ENCODE assay signal across 8 mouse cellular contexts in the genomic region with DNA sequence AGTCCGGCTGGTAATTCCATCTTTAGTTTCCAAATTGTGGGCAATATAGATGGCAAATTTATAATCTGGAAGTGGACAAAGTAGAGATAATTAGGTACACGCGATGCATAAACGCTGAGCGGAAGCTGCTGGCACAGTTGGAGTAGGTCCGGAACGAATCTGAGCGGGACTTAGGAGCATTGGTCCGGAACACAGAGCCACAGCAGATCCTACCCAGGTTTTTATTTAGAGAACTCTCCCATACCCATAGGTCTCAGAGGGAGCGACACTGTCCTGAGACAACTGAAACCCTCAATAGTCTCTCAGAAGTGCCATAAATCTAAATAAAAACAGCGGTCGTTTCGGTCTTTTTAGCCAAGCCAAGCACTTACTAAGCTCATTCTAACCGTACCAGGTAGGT. TPM values are rescaled to one million over a fixed set of nuclear protein-coding genes. Genes with fewer than 3 reads are reported as not detected.
DNase-seq lines count a peak whose midpoint lies in the region; ATAC-seq and TF ChIP-seq lines count a peak whose summit lies in the region.

No protein-coding gene starts in this region.

- peak; percentile 21 to 22 for DNase-seq in lung, adult 18-20 months
- DNase-seq in lung, postnatal 4 days = no peak
- DNase-seq in forebrain, embryonic 11.5 days (ENCODE audit: low spot score) = no peak
- DNase-seq in kidney, postnatal 10 days = peak; percentile 45
- no peak for DNase-seq in layer of hippocampus, adult 9-10 months (ENCODE audit: low spot score)

- H3K9me3 ChIP-seq in forebrain, embryonic 11.5 days (ENCODE audit: control insufficient read depth, low read length) = no peaks in the 10 kb centered on the region
- no peaks in the 10 kb centered on the region for H3K9me3 ChIP-seq in megakaryocyte, embryonic 14.5 days

- peaks cover 9% of the 10 kb centered on the region; the same call in 1 of the 2 replicates for H3K4me1 ChIP-seq in brown adipose tissue, adult 24 weeks (ENCODE audit: control insufficient read depth, insufficient read depth, insufficient read length, low read length)
- no peaks in the 10 kb centered on the region; the same call in 1 of the 2 replicates for H3K4me1 ChIP-seq in forebrain, embryonic 11.5 days (replicated peaks; ENCODE audit: control insufficient read depth, insufficient read depth, low read length)
- peaks cover 41% of the 10 kb centered on the region for H3K4me1 ChIP-seq in megakaryocyte, embryonic 14.5 days
- no peaks in the 10 kb centered on the region for H3K4me1 ChIP-seq in testis, adult 2 months (ENCODE audit: control insufficient read depth, insufficient read depth, low read length)

- H3K4me2 ChIP-seq in forebrain, embryonic 11.5 days (ENCODE audit: low read depth, low read length, severe bottlenecking) = peak overlapping the region; percentile 67

- no peaks in the 10 kb centered on the region for H3K27me3 ChIP-seq in forebrain, embryonic 11.5 days (ENCODE audit: control insufficient read depth, insufficient read depth, low read length)
- H3K27me3 ChIP-seq in megakaryocyte, embryonic 14.5 days (replicated peaks) = peaks cover 2% of the 10 kb centered on the region
- no peaks in the 10 kb centered on the region for H3K27me3 ChIP-seq in testis, adult 2 months (ENCODE audit: control insufficient read depth, insufficient read depth, low read length)

- ATAC-seq in forebrain, embryonic 11.5 days (replicated peaks; ENCODE audit: low FRiP score) = peak; percentile 72

- peak overlapping the region; percentile 73 for H3K4me3 ChIP-seq in brown adipose tissue, adult 24 weeks (ENCODE audit: insufficient read depth, low read depth, low read length)
- H3K4me3 ChIP-seq in forebrain, embryonic 11.5 days (ENCODE audit: low read depth, low read length) = peak overlapping the region; percentile 84
- peak overlapping the region; percentile 94 for H3K4me3 ChIP-seq in megakaryocyte, embryonic 14.5 days (replicated peaks)
- H3K4me3 ChIP-seq in testis, adult 2 months (ENCODE audit: control insufficient read depth, low read depth, low read length) = peak overlapping the region; percentile 94

- no peaks in the 10 kb centered on the region; the same call in 1 of the 2 replicates for H3K36me3 ChIP-seq in forebrain, embryonic 11.5 days (ENCODE audit: control insufficient read depth, insufficient read depth, low read length)
- peaks cover 32% of the 10 kb centered on the region for H3K36me3 ChIP-seq in megakaryocyte, embryonic 14.5 days (replicated peaks; ENCODE audit: low read length)
- H3K36me3 ChIP-seq in testis, adult 2 months (ENCODE audit: control insufficient read depth, insufficient read depth, low read length) = no peaks in the 10 kb centered on the region

- 15% methylated on average over 14 of the region's 14 CpGs for WGBS in forebrain, embryonic 11.5 days

- no peak for TF ChIP-seq CTCF in testis, adult 2 months (IDR thresholded peaks at IDR 0.05; ENCODE audit: control insufficient read depth, insufficient read depth, insufficient replicate concordance, low read depth, low read length)

- H3K27ac ChIP-seq in brown adipose tissue, adult 24 weeks (replicated peaks; ENCODE audit: low read depth, low read length) = peak overlapping the region; percentile 74
- H3K27ac ChIP-seq in forebrain, embryonic 11.5 days (ENCODE audit: low read depth, low read length) = 0 out of 2 replicates have a peak overlapping the region, but pooled peaks have one; percentile 39
- H3K27ac ChIP-seq in testis, adult 2 months (ENCODE audit: control insufficient read depth, insufficient read depth, low read depth, low read length) = peak overlapping the region; percentile 32

- peak overlapping the region; percentile 68 for H3K9ac ChIP-seq in forebrain, embryonic 11.5 days (ENCODE audit: low read length)

- no peak for TF ChIP-seq POLR2A in testis, adult 2 months (IDR thresholded peaks at IDR 0.05; ENCODE audit: control insufficient read depth, low read depth, low read length)

RNA-seq across cellular contexts. Expression of gene Zbtb24, which starts 0.5 kb away (rescaled TPM):
- polyA plus RNA-seq in brown adipose tissue, adult 24 weeks (2012; ENCODE audit: insufficient read depth, insufficient read length, missing spikeins) = 4.7 and 6.0 TPM in 2 replicates
- 18.6 and 21.0 TPM in 2 replicates for polyA plus RNA-seq in forebrain, embryonic 11.5 days (2014; fragmentation: Nextera tagmentation; extraction: Ambion mirVana)
- polyA plus RNA-seq in megakaryocyte, embryonic 14.5 days (2012; ENCODE audit: insufficient read depth, low replicate concordance) = 2.4 and 3.3 TPM in 2 replicates
- 8.2 and 9.1 TPM in 2 replicates for polyA plus RNA-seq in testis, adult 2 months (2012; rRNA removed)

RNA-seq across cellular contexts. Expression of gene Mical1, which starts 26.4 kb away (rescaled TPM):
- 2.8 and 4.8 TPM in 2 replicates for polyA plus RNA-seq in brown adipose tissue, adult 24 weeks (2012; ENCODE audit: insufficient read depth, insufficient read length, missing spikeins)
- 41.5 and 50.9 TPM in 2 replicates for polyA plus RNA-seq in forebrain, embryonic 11.5 days (2014; fragmentation: Nextera tagmentation; extraction: Ambion mirVana)
- 4.7 and 17.3 TPM in 2 replicates for polyA plus RNA-seq in megakaryocyte, embryonic 14.5 days (2012; ENCODE audit: insufficient read depth, low replicate concordance)
- polyA plus RNA-seq in testis, adult 2 months (2012; rRNA removed) = 1.6 and 2.4 TPM in 2 replicates

RNA-seq across cellular contexts. Expression of gene Smpd2, which starts 40.5 kb away (rescaled TPM):
- 9.2 and 12.3 TPM in 2 replicates for polyA plus RNA-seq in brown adipose tissue, adult 24 weeks (2012; ENCODE audit: insufficient read depth, insufficient read length, missing spikeins)
- 50.7 and 56.7 TPM in 2 replicates for polyA plus RNA-seq in forebrain, embryonic 11.5 days (2014; fragmentation: Nextera tagmentation; extraction: Ambion mirVana)
- polyA plus RNA-seq in megakaryocyte, embryonic 14.5 days (2012; ENCODE audit: insufficient read depth, low replicate concordance) = 9.3 and 13.7 TPM in 2 replicates
- 21.3 and 22.7 TPM in 2 replicates for polyA plus RNA-seq in testis, adult 2 months (2012; rRNA removed)

RNA-seq across cellular contexts. Expression of gene Ppil6, which starts 40.6 kb away (rescaled TPM):
- 0.99 TPM in 1 of 2 replicates, not detected in the other for polyA plus RNA-seq in brown adipose tissue, adult 24 weeks (2012; ENCODE audit: insufficient read depth, insufficient read length, missing spikeins)
- 0.65 and 0.98 TPM in 2 replicates for polyA plus RNA-seq in forebrain, embryonic 11.5 days (2014; fragmentation: Nextera tagmentation; extraction: Ambion mirVana)
- polyA plus RNA-seq in megakaryocyte, embryonic 14.5 days (2012; ENCODE audit: insufficient read depth, low replicate concordance) = not detected in 2 replicates
- 25.9 and 29.4 TPM in 2 replicates for polyA plus RNA-seq in testis, adult 2 months (2012; rRNA removed)

Comparison
In these comparisons a context has a peak if more than half of its experiments do, and no peak if none do; other contexts are left out.
1. DNase-seq: peak in lung, adult 18-20 months (2 of 2) and kidney, postnatal 10 days (single experiment); none in lung, postnatal 4 days (0 of 2), forebrain, embryonic 11.5 days (single experiment) and layer of hippocampus, adult 9-10 months (single experiment).
2. Peak in every context shown above with its lines, with median percentiles within 50 percentile points of each other: H3K27ac ChIP-seq and H3K4me3 ChIP-seq.